Mouse (Mus musculus) forebrain, embryonic 15.5 days (tissue): ENCODE measurements around the gene Cebpz. TPM values are rescaled to one million over a fixed set of nuclear protein-coding genes. Genes with fewer than 3 reads are reported as not detected.
A peak's percentile ranks its signal among the peaks of the same experiment; 100 is the strongest.

Experiments
- ATAC-seq: fragments of 200-750 bp; cut with Nextera tagmentation; replicated peaks from 2 replicates; pipeline ENCODE4 v1.8.0; 2017; ENCODE audit warnings: mild to moderate bottlenecking, moderate TSS enrichment, moderate library complexity
- H3K27ac ChIP-seq: fragments of 300-500 bp; sonication (generic); replicated peaks from 2 replicates; pipeline ENCODE4 v1.5.1; 2015; ENCODE audit warnings: mild to moderate bottlenecking, inconsistent platforms
- H3K27me3 ChIP-seq: fragments of 300-500 bp; sonication (generic); 2 replicates; pipeline ENCODE4 v1.6.1; 2015; ENCODE audit warnings: inconsistent platforms
- H3K36me3 ChIP-seq: fragments of 300-500 bp; sonication (generic); 2 replicates; pipeline ENCODE4 v1.6.1; 2015; ENCODE audit warnings: mild to moderate bottlenecking, inconsistent platforms
- H3K4me1 ChIP-seq: fragments of 300-500 bp; sonication (generic); 2 replicates; pipeline ENCODE4 v1.6.1; 2015; ENCODE audit warnings: inconsistent platforms
- H3K4me2 ChIP-seq: fragments of 300-500 bp; sonication (generic); replicated peaks from 2 replicates; pipeline ENCODE4 v1.6.1; 2015; ENCODE audit warnings: mild to moderate bottlenecking, inconsistent platforms
- H3K4me3 ChIP-seq: fragments of 300-500 bp; sonication (generic); 2 replicates; pipeline ENCODE4 v1.5.1; 2015; ENCODE audit warnings: mild to moderate bottlenecking, inconsistent platforms
- H3K9ac ChIP-seq: fragments of 300-500 bp; sonication (generic); replicated peaks from 2 replicates; pipeline ENCODE4 v1.6.1; 2015; ENCODE audit warnings: mild to moderate bottlenecking, inconsistent platforms
- H3K9me3 ChIP-seq: fragments of 300-500 bp; sonication (generic); 2 replicates; pipeline ENCODE4 v1.6.1; 2016; ENCODE audit warnings: inconsistent platforms
- WGBS: fragments of 180-500 bp; shearing (Covaris S2); methylation state at CpG from one replicate; pipeline ENCODE4 v1.1.7; 2015; ENCODE audit warnings: mixed read lengths; 5-methylcytosine and 5-hydroxymethylcytosine counted together
- polyA plus RNA-seq: library from polyadenylated mRNA; unstranded; fragments of >200 nt; fragmentation: Nextera tagmentation; extraction: Ambion mirVana; gene quantifications from 2 replicates; pipeline ENCODE4 v1.2.1, GENCODE M21; 2015

Cebpz gene
- polyA plus RNA-seq, 1 experiment from 2014 or later, result 64.3 TPM

DNA sequence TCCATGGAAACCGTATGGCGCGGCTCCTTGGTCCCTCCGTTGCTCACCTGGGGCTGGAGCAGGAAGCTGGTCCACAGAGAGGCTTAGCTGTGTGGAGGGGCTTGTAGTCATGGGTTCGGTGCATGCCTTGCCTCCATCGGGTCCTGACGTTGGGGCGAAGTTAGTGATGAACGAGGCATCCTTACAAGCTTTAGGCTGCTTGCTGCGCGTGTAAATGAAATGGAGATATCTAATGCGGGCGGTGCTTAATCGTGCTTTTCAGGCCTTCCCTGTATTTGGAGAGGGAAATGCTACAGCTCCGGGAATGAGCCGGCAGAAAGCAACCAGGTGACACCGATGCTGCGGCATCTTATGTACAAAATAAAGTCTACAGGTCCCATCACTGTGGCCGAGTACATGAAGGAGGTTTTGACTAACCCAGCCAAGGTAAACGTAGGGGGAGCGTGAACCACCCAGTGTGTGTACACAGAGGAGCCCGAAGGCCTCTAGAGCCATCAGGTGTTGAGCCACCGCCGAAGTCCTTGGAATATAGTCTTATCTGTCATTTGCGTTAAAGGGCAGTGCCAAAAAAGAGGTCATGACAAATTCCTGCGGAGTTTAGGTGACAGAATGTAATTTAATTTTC is 475 bp upstream of the Cebpz start:
- 6% methylated on average over 26 of the region's 26 CpGs for whole genome bisulfite sequencing
- Histone ChIP-seq H3K27me3 (no peaks in the 10 kb centered on the region), H3K9ac (peak overlapping the region; percentile 65), H3K9me3 (no peaks in the 10 kb centered on the region), H3K4me2 (peak overlapping the region; percentile 59), H3K4me1 (peaks cover 39% of the 10 kb centered on the region), H3K36me3 (peaks cover 36% of the 10 kb centered on the region), H3K4me3 (peak overlapping the region; percentile 87), H3K27ac (peak overlapping the region; percentile 72)
- ATAC-seq, result peak; percentile 41

DNA sequence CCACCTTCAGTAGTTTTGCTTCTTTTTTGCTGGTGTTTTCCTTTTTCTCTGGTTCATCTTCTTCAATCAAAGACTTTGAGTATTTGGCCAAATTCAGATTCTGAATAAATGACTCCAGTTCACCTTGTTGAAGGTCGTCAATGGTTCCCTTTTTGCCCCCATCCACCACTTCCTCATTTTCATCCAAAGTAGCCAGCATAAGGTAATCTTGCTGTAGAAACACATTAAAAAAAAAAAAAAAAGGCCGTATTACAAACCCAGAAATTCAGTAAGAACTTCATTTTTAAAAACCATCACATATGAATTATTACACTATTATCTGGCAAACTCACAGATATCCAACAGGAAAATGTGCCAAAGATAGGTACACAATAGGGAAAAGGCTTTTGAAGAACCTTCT is 1.0 kb downstream of the Cebpz start:
- Histone ChIP-seq H3K4me3 (peak overlapping the region; percentile 87), H3K9me3 (no peaks in the 10 kb centered on the region), H3K4me1 (peaks cover 39% of the 10 kb centered on the region), H3K36me3 (peaks cover 44% of the 10 kb centered on the region), H3K27ac (no peak overlapping the region), H3K4me2 (peak overlapping the region; percentile 59), H3K9ac (peak overlapping the region; percentile 79; the same call in 1 of the 2 replicates), H3K27me3 (no peaks in the 10 kb centered on the region)
- ATAC-seq, result no peak
- 92% methylated on average over 2 of the region's 2 CpGs for whole genome bisulfite sequencing

DNA sequence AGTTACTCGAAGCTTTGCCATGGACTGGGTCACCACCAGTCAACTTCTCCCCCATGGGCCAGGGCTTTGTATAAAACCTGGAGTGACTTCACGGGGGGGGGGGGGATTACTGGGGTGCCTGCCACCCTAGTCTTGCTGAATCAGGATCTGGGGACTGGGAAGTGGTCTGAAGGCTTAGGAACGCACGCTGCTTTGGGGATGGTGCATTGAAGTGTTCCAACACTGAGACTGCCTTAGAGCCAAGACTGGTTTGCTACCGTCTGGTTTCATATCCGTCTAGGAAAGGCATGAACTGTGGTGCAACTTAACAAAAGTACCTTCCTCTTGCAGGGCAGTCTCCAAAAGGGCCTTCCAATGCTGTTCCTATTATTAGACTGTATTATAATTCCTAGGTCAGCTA is 19.2 kb downstream of the Cebpz start:
- Histone ChIP-seq H3K36me3 (peaks cover 38% of the 10 kb centered on the region), H3K4me3 (0 out of 2 replicates have a peak overlapping the region, but pooled peaks have one; percentile 79), H3K4me2 (peak overlapping the region; percentile 85), H3K9ac (peak overlapping the region; percentile 89; the same call in 1 of the 2 replicates), H3K27ac (no peak overlapping the region), H3K27me3 (no peaks in the 10 kb centered on the region), H3K4me1 (peaks cover 18% of the 10 kb centered on the region), H3K9me3 (no peaks in the 10 kb centered on the region)
- no peak for ATAC-seq
- 46% methylated on average over 6 of the region's 6 CpGs for WGBS

DNA sequence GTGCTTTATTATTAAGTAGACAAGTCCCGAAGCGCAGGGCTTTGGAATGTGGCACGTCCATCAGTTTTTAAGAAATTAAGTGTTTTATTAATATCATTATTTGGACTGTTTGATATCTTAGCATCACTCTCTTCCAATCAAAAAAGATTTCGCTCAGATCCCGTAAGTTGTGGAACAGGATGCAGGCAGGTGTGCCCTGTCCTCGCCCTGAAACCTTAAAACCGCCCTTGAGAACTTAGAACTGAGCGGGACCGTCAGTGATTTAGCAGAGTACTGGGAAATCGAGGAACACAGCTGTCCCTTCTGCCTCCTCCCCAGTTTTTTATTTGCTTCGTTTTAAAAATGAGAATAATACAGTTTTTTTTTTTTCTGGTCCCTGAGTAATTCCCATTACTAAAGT is 20.0 kb downstream of the Cebpz start:
- H3K9ac ChIP-seq, result peak overlapping the region; percentile 89
- WGBS, result 3% methylated on average over 11 of the region's 11 CpGs
- peaks cover 31% of the 10 kb centered on the region for H3K36me3 ChIP-seq
- no peak for ATAC-seq
- peaks cover 18% of the 10 kb centered on the region for H3K4me1 ChIP-seq
- H3K27ac ChIP-seq, result peak overlapping the region; percentile 83
- no peaks in the 10 kb centered on the region for H3K27me3 ChIP-seq
- peak overlapping the region; percentile 85 for H3K4me2 ChIP-seq
- H3K4me3 ChIP-seq, result peak overlapping the region; percentile 79
- no peaks in the 10 kb centered on the region for H3K9me3 ChIP-seq

DNA sequence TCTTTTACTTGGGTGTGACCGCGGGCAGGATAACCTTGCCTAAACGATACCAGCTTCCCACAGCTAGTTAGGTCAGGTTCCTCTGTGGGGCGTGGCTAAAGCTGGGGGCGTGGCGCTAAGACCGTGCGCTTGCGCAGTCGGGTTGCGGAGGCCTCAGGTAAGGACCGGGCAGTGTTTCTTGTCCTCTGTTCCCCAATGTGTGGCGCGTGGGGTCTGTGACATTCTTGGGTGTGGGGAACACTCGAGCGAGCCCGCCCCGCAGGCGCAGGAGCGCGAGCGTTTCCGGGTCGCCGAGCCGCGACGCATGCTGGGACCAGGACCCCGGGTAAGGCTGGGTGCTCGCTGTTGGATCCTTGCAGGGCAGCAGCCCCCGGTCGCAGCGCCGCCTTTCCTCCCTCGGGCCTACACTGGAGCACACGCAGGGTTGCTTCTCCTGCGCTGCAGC is 20.5 kb downstream of the Cebpz start, which contains the start of gene Cebpzos:
Gene Cebpzos, plus strand, starts transcription at position 132 of the 445 bp plus-strand sequence.
- peaks cover 26% of the 10 kb centered on the region for H3K36me3 ChIP-seq
- no peaks in the 10 kb centered on the region for H3K9me3 ChIP-seq
- H3K4me2 ChIP-seq, result peak within 1 kb of the TSS; percentile 85
- peak within 1 kb of the TSS; percentile 83 for H3K27ac ChIP-seq
- H3K9ac ChIP-seq, result peak within 1 kb of the TSS; percentile 89
- under 1% methylated on average over 37 of the region's 37 CpGs for WGBS
- H3K4me3 ChIP-seq, result peak within 1 kb of the TSS; percentile 79
- no peaks in the 10 kb centered on the region for H3K27me3 ChIP-seq
- H3K4me1 ChIP-seq, result peaks cover 18% of the 10 kb centered on the region
- ATAC-seq, result peak; percentile 93

DNA sequence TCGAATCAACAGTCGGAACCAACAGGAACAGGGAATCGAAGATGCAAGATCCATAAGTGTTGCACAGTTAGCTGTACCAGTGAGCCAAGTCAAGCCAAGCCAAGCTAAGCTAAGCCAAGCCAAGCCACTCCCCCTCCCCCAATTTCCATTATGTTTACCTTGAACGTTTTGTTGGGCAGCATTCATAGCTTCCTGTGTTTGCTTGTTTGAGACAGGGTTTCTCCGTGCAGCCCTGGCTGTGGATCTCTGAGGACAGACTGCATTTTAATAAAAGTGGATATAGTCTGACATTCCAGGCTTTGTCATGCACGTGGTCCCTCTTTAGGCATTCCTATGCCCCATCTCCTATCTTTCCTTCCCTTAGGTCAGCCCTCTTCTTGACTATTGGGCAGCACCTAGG is 21.1 kb downstream of the Cebpz start:
- peak overlapping the region; percentile 83 for H3K27ac ChIP-seq
- H3K36me3 ChIP-seq, result peaks cover 21% of the 10 kb centered on the region
- peak; percentile 32 for ATAC-seq
- 50% methylated on average over 6 of the region's 6 CpGs for WGBS
- H3K9me3 ChIP-seq, result no peaks in the 10 kb centered on the region
- peaks cover 18% of the 10 kb centered on the region for H3K4me1 ChIP-seq
- peak overlapping the region; percentile 85 for H3K4me2 ChIP-seq
- peak overlapping the region; percentile 89 for H3K9ac ChIP-seq
- peak overlapping the region; percentile 79 for H3K4me3 ChIP-seq
- H3K27me3 ChIP-seq, result no peaks in the 10 kb centered on the region

DNA sequence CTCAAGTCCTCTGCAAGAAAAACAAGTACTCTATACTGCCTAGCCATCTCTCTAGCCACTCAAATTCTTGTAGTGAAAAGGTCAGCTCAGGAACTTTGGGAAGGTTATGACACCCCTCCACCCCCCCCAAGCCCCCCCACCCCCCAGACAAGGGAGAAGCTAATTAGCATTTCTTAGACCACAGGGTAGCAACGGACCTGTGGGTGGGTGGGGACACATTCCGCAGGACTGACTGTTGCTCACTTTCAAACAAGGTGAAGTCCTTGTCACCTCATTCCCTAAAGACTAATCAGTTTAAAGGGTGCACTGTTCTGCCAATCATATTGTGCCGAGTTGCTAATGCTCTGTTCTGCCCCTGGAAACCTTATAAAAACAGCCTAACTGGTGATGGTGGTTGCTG is 22.9 kb downstream of the Cebpz start:
- no peaks in the 10 kb centered on the region for H3K9me3 ChIP-seq
- peaks cover 18% of the 10 kb centered on the region for H3K4me1 ChIP-seq
- no peak overlapping the region for H3K27ac ChIP-seq
- no peaks in the 10 kb centered on the region for H3K27me3 ChIP-seq
- no peak for ATAC-seq
- H3K9ac ChIP-seq, result no peak overlapping the region
- 83% methylated on average over 3 of the region's 3 CpGs for WGBS
- H3K36me3 ChIP-seq, result peaks cover 6% of the 10 kb centered on the region
- no peak overlapping the region for H3K4me3 ChIP-seq
- no peak overlapping the region for H3K4me2 ChIP-seq

DNA sequence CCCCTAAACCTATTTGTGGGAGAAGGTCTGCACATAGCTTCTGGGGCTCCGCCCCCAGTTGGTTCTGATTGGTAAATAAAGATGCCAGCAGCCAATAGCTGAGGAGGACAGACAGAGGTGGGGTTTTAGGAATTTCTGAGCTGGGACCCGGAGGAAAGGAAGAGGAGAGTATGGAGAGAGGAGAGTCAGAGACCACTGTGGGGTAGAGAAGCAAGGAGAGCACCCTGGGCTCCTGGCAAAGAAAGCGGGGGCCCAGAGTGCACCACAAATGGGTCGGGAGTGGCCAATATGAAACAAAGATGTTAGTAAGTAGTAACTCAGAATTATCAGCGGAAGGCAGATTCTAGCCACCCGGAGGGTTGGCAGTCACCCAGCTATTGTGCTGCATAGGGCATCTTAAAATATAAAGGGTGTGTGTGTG is 24.0 kb downstream of the Cebpz start:
- H3K4me2 ChIP-seq, result peak overlapping the region; percentile 51
- peak overlapping the region; percentile 67; the same call in 1 of the 2 replicates for H3K27ac ChIP-seq
- no peaks in the 10 kb centered on the region for H3K9me3 ChIP-seq
- no peaks in the 10 kb centered on the region for H3K36me3 ChIP-seq
- H3K4me1 ChIP-seq, result peaks cover 17% of the 10 kb centered on the region
- ATAC-seq, result peak; percentile 64
- H3K9ac ChIP-seq, result peak overlapping the region; percentile 34
- no peaks in the 10 kb centered on the region for H3K27me3 ChIP-seq
- 31% methylated on average over 6 of the region's 6 CpGs for WGBS
- H3K4me3 ChIP-seq, result peak overlapping the region; percentile 41

DNA sequence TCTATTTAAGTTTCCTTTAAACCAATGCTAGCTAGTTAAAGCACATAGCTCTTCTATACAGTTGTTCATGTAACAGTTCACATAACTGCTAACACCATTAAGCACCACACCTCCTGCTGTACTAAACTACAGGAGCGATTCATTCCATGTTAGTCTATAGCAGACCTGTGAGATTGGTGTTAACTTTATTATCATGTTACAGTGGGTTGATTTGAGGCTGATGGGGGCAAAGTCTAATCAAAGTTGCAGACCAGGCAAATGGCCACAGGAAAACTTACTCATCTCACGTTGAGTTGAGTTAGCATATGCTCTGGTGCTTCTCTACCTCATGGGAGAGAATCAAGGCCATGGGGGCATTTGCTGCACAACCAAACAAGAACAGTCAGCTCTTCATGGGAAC is 27.5 kb downstream of the Cebpz start:
- 70% methylated on average over 2 of the region's 2 CpGs for WGBS
- H3K27ac ChIP-seq, result no peak overlapping the region
- H3K9ac ChIP-seq, result no peak overlapping the region
- H3K4me3 ChIP-seq, result no peak overlapping the region
- no peaks in the 10 kb centered on the region for H3K9me3 ChIP-seq
- no peaks in the 10 kb centered on the region for H3K36me3 ChIP-seq
- H3K27me3 ChIP-seq, result no peaks in the 10 kb centered on the region
- no peak for ATAC-seq
- H3K4me1 ChIP-seq, result no peaks in the 10 kb centered on the region
- H3K4me2 ChIP-seq, result no peak overlapping the region

DNA sequence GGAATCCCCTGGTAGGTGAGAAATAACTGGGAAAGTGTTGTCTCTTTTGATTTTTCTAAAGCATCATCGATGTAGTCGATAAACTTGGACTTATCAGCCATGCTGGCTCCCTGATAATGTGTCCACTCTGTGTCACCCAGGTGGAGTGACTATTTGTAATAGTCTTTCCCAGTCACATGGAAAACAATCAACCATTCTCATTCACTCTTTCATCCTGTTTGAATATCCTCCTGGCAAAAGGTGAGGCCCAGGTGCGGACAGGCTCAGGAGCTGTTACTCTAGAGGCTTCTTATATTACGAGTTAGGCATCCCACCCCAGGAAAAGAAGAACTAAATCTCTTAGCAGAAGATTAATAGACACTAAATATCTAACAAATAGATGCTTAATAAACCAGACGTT is 30.0 kb downstream of the Cebpz start, which contains the start of gene Sult6b1:
Gene Sult6b1, minus strand, starts transcription at position 101 of the 400 bp plus-strand sequence.
- H3K4me3 ChIP-seq, result no peak within 1 kb of the TSS
- H3K4me1 ChIP-seq, result no peaks in the 10 kb centered on the region
- H3K9ac ChIP-seq, result no peak within 1 kb of the TSS
- H3K27me3 ChIP-seq, result no peaks in the 10 kb centered on the region
- WGBS, result 84% methylated on average over 5 of the region's 5 CpGs
- no peak within 1 kb of the TSS for H3K27ac ChIP-seq
- no peak within 1 kb of the TSS for H3K4me2 ChIP-seq
- ATAC-seq, result no peak
- no peaks in the 10 kb centered on the region for H3K9me3 ChIP-seq
- H3K36me3 ChIP-seq, result no peaks in the 10 kb centered on the region

DNA sequence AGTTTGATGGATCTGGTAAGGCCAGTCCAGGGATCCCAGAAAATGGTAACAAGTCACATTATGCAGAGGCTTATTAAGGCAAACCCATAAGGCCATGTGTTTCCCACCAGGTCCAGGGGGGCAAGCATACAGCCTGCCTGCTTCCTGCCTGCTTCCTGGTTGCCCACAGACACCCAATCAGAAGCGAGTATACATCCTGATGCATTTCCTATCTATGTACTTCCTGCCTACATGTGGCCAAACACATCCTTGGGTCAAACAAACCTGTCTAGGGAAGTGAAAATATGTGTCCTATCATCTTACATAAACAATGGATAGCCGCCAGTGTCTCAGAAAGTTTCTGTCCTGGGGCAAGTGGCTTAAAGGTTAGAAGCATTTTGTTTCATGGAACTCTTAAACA is 33.7 kb downstream of the Cebpz start:
- no peaks in the 10 kb centered on the region for H3K27me3 ChIP-seq
- H3K36me3 ChIP-seq, result no peaks in the 10 kb centered on the region
- no peak overlapping the region for H3K4me2 ChIP-seq
- WGBS, result 89% methylated on average over 2 of the region's 2 CpGs
- no peak overlapping the region for H3K4me3 ChIP-seq
- H3K9ac ChIP-seq, result no peak overlapping the region
- no peaks in the 10 kb centered on the region for H3K4me1 ChIP-seq
- no peak for ATAC-seq
- no peaks in the 10 kb centered on the region for H3K9me3 ChIP-seq
- no peak overlapping the region for H3K27ac ChIP-seq

DNA sequence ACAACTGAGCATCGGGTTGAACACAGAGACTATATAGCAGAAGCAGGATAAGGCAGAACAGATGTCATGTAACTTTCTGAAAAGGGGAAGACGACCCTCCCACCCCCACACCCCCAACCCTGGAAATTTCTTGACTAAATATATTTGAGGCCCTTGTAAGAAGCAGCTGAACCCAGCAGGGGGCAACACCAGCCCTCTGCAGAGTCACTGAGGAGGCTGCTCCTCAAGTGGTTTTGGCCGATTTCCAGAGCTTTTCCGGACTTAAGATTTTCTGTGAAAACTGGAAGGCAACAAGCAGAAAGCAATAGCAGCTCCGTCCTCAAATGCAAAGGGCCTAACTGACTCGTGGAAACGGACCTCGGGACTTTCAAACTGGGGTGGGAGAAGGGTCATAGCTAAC is 41.5 kb downstream of the Cebpz start:
- Histone ChIP-seq H3K36me3 (no peaks in the 10 kb centered on the region), H3K27me3 (no peaks in the 10 kb centered on the region), H3K4me2 (peak overlapping the region; percentile 15; the same call in 1 of the 2 replicates), H3K4me3 (no peak overlapping the region), H3K4me1 (no peaks in the 10 kb centered on the region), H3K9me3 (no peaks in the 10 kb centered on the region), H3K27ac (no peak overlapping the region), H3K9ac (no peak overlapping the region)
- ATAC-seq, result no peak
- 28% methylated on average over 8 of the region's 8 CpGs for WGBS
